Mouse (Mus musculus): ENCODE data around the gene Exosc2. TPM values are rescaled to one million over a fixed set of nuclear protein-coding genes. Genes with fewer than 3 reads are reported as not detected.

The Exosc2 gene
- polyA plus RNA-seq (2012; rRNA removed), result 24.2 and 27.9 TPM in 2 replicates

DNA sequence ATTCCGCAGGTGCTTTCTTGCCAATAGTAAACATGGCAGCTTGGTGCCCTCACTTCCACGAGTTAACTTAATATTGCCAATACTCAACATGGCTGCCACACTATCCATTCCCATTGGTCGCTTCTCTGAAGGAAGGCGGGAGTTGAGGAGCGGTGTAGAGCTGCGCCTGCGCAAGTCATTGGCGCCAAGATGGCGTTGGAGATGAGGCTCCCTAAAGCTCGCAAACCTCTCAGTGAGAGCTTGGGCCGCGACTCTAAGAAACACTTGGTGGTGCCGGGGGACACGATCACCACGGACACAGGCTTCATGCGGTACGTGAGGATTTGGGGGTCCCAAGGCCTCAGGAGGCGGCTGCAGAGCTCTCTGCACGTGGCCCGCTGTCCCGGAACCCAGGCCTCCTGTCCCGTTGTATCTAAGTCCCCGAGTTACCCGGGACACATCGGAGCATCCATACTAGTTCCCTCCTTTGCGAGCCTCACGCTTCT, at the start of gene Exosc2:
Gene Exosc2, plus strand, starts transcription at position 165 of the 485 bp plus-strand sequence.
- peaks cover 14% of the 10 kb centered on the region for H3K36me3 ChIP-seq (ENCODE audit: control insufficient read depth, insufficient read depth, low read length)
- TF ChIP-seq POLR2A (IDR thresholded peaks at IDR 0.05; ENCODE audit: control insufficient read depth, extremely low read depth, insufficient read depth, low read length, poor library complexity) (peak; percentile 85), CTCF (IDR thresholded peaks at IDR 0.05; ENCODE audit: borderline replicate concordance, control insufficient read depth, extremely low read depth, insufficient read depth, low read length, poor library complexity) (no peak)
- 1% methylated on average over 27 of the region's 27 CpGs for WGBS
- H3K4me1 ChIP-seq (replicated peaks; ENCODE audit: control insufficient read depth, insufficient read depth, low read length), result peaks cover 4% of the 10 kb centered on the region
- DNase-seq, result peak; percentile 88
- no peaks in the 10 kb centered on the region for H3K27me3 ChIP-seq (ENCODE audit: control insufficient read depth, insufficient read depth, low read length)
- no peak within 1 kb of the TSS for H3K27ac ChIP-seq (ENCODE audit: control insufficient read depth, insufficient read depth, low read length)
- peak within 1 kb of the TSS; percentile 65 for H3K4me3 ChIP-seq (ENCODE audit: control insufficient read depth, insufficient read depth, low read length)

GRCm38 (mm10) chr2:31633531-31633930, 37.0 kb upstream of the Exosc2 start:
- DNase-seq, result no peak
- TF ChIP-seq CTCF (IDR thresholded peaks at IDR 0.05; ENCODE audit: borderline replicate concordance, control insufficient read depth, extremely low read depth, insufficient read depth, low read length, poor library complexity) (no peak), POLR2A (IDR thresholded peaks at IDR 0.05; ENCODE audit: control insufficient read depth, extremely low read depth, insufficient read depth, low read length, poor library complexity) (no peak)
- H3K27me3 ChIP-seq (ENCODE audit: control insufficient read depth, insufficient read depth, low read length), result peaks cover 32% of the 10 kb centered on the region
- 55% methylated on average over 3 of the region's 3 CpGs for WGBS
- H3K4me3 ChIP-seq (ENCODE audit: control insufficient read depth, insufficient read depth, low read length), result no peak overlapping the region
- no peak overlapping the region for H3K27ac ChIP-seq (ENCODE audit: control insufficient read depth, insufficient read depth, low read length)
- no peaks in the 10 kb centered on the region for H3K4me1 ChIP-seq (replicated peaks; ENCODE audit: control insufficient read depth, insufficient read depth, low read length)
- H3K36me3 ChIP-seq (ENCODE audit: control insufficient read depth, insufficient read depth, low read length), result no peaks in the 10 kb centered on the region

GRCm38 (mm10) chr2:31635281-31636137, 35.0 kb upstream of the Exosc2 start:
- H3K4me3 ChIP-seq (ENCODE audit: control insufficient read depth, insufficient read depth, low read length), result no peak overlapping the region

DNA sequence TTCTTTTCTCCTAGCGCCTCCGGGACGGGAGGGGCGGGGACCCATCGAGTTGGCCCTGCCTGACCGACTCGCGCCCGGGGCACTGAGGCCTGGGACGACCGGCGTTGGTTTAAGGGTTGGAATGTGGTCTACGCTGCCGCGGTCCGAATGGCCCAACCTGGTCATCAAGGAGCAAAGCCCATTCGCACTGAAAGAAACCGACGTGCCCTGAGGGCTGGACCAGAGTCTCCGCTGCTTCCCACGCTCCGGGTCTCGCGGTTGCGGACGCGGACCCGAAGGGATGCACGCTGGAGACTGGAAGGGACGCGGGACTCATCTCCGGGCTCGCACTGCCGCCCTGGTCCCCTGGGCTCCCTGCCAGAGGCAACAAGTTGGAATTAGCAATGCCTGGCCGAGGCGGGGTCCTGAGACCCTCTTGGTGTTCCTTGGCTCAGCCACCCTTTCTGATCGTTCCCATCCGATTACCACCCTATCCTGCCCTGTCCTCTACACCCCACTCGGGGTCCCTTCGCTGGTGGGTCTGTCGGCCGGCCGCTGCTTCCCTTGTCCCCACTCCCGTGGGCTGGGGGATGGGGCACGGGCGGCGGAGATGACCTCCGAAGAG, 34.3 kb upstream of the Exosc2 start:
- H3K27me3 ChIP-seq (ENCODE audit: control insufficient read depth, insufficient read depth, low read length), result peaks cover 41% of the 10 kb centered on the region
- TF ChIP-seq CTCF (IDR thresholded peaks at IDR 0.05; ENCODE audit: borderline replicate concordance, control insufficient read depth, extremely low read depth, insufficient read depth, low read length, poor library complexity) (no peak), POLR2A (IDR thresholded peaks at IDR 0.05; ENCODE audit: control insufficient read depth, extremely low read depth, insufficient read depth, low read length, poor library complexity) (no peak)

More at GRCm38 (mm10) chr2:31635281-31636137, 35.0 kb upstream of the Exosc2 start:
- Histone ChIP-seq H3K27ac (ENCODE audit: control insufficient read depth, insufficient read depth, low read length) (no peak overlapping the region), H3K4me1 (replicated peaks; ENCODE audit: control insufficient read depth, insufficient read depth, low read length) (no peaks in the 10 kb centered on the region), H3K36me3 (ENCODE audit: control insufficient read depth, insufficient read depth, low read length) (no peaks in the 10 kb centered on the region), H3K27me3 (ENCODE audit: control insufficient read depth, insufficient read depth, low read length) (peaks cover 41% of the 10 kb centered on the region)
- no peak for DNase-seq
- TF ChIP-seq CTCF (IDR thresholded peaks at IDR 0.05; ENCODE audit: borderline replicate concordance, control insufficient read depth, extremely low read depth, insufficient read depth, low read length, poor library complexity) (no peak), POLR2A (IDR thresholded peaks at IDR 0.05; ENCODE audit: control insufficient read depth, extremely low read depth, insufficient read depth, low read length, poor library complexity) (no peak)
- 5% methylated on average over 52 of the region's 52 CpGs for WGBS

DNA sequence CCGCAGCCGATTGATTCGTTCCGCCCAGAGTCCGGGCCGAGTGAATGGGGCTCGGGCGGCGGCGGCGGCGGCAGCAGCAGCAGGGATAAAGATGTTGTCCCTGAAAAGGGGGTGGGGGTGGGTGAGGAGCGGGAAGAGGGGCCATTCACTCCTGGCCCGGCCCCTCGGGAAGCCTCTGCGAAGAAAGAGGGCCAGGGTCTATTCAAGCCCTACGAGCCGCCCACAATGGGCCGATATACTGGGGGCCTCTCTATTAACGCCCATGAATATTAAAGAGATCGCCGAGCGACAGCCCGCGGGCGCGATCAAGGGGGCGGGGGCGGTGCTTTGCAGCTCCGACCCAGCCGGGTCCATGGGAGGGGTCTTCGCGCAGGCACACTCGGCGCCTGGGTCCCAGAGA, 33.8 kb upstream of the Exosc2 start:
- peaks cover 41% of the 10 kb centered on the region for H3K27me3 ChIP-seq (ENCODE audit: control insufficient read depth, insufficient read depth, low read length)
- H3K4me3 ChIP-seq (ENCODE audit: control insufficient read depth, insufficient read depth, low read length), result no peak overlapping the region
- H3K27ac ChIP-seq (ENCODE audit: control insufficient read depth, insufficient read depth, low read length), result no peak overlapping the region
- no peaks in the 10 kb centered on the region for H3K36me3 ChIP-seq (ENCODE audit: control insufficient read depth, insufficient read depth, low read length)
- H3K4me1 ChIP-seq (replicated peaks; ENCODE audit: control insufficient read depth, insufficient read depth, low read length), result no peaks in the 10 kb centered on the region
- TF ChIP-seq CTCF (IDR thresholded peaks at IDR 0.05; ENCODE audit: borderline replicate concordance, control insufficient read depth, extremely low read depth, insufficient read depth, low read length, poor library complexity), result no peak
- TF ChIP-seq POLR2A (IDR thresholded peaks at IDR 0.05; ENCODE audit: control insufficient read depth, extremely low read depth, insufficient read depth, low read length, poor library complexity), result no peak
- 7% methylated on average over 35 of the region's 35 CpGs for WGBS
- no peak for DNase-seq

More for the DNA sequence above, 34.3 kb upstream of the Exosc2 start:
- Histone ChIP-seq H3K4me3 (ENCODE audit: control insufficient read depth, insufficient read depth, low read length) (no peak overlapping the region), H3K27ac (ENCODE audit: control insufficient read depth, insufficient read depth, low read length) (no peak overlapping the region), H3K36me3 (ENCODE audit: control insufficient read depth, insufficient read depth, low read length) (no peaks in the 10 kb centered on the region), H3K4me1 (replicated peaks; ENCODE audit: control insufficient read depth, insufficient read depth, low read length) (no peaks in the 10 kb centered on the region)
- no peak for DNase-seq
- 6% methylated on average over 48 of the region's 48 CpGs for WGBS

DNA sequence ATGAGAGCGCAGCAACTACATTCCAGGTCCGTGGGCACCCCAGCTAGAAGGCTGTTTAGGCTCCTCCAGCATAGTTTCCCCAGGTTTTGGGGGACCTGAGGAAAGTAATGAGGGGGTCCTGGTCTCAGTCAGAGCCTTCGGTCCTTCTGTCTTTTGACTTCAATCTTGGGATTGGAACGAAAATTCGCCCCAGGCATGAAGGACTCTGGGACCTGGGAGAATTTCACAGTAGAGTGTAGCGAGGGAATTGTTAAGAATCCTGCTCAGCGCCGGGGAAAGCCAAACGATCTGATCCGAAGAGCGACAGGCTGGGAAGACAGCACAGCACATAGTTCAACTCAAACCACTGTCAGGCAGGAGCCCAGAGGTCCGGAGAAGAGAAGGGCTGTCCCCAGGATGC, 33.2 kb upstream of the Exosc2 start:
- TF ChIP-seq POLR2A (IDR thresholded peaks at IDR 0.05; ENCODE audit: control insufficient read depth, extremely low read depth, insufficient read depth, low read length, poor library complexity), result no peak
- TF ChIP-seq CTCF (IDR thresholded peaks at IDR 0.05; ENCODE audit: borderline replicate concordance, control insufficient read depth, extremely low read depth, insufficient read depth, low read length, poor library complexity), result no peak
- 9% methylated on average over 12 of the region's 12 CpGs for WGBS
- H3K27me3 ChIP-seq (ENCODE audit: control insufficient read depth, insufficient read depth, low read length), result peaks cover 42% of the 10 kb centered on the region

More for the DNA sequence above, 33.2 kb upstream of the Exosc2 start:
- H3K36me3 ChIP-seq (ENCODE audit: control insufficient read depth, insufficient read depth, low read length), result no peaks in the 10 kb centered on the region
- no peaks in the 10 kb centered on the region for H3K4me1 ChIP-seq (replicated peaks; ENCODE audit: control insufficient read depth, insufficient read depth, low read length)
- no peak overlapping the region for H3K27ac ChIP-seq (ENCODE audit: control insufficient read depth, insufficient read depth, low read length)
- DNase-seq, result no peak
- no peak overlapping the region for H3K4me3 ChIP-seq (ENCODE audit: control insufficient read depth, insufficient read depth, low read length)
